Mouse (Mus musculus) CD4-positive helper T cell, adult 2 months (primary cell): ENCODE results near the gene Arid5b.

Experiments
- DNase-seq: peaks from one replicate; pipeline ENCODE4 v3.0.0-alpha.2; 2012; ENCODE audit warnings: low read depth, missing footprints, low spot score

The Arid5b gene

GRCm38 (mm10) chr10:68236956-68237455, 41.5 kb downstream of the Arid5b start:
- DNase-seq: no peak

GRCm38 (mm10) chr10:68231385-68232182, 47.0 kb downstream of the Arid5b start:
- no peak for DNase-seq

- no peak for DNase-seq
These were observed 47.7 kb downstream of the Arid5b start for GRCm38 (mm10) chr10:68230653-68231384.

GRCm38 (mm10) chr10:68229640-68230565, 48.6 kb downstream of the Arid5b start:
- no peak for DNase-seq

GRCm38 (mm10) chr10:68222676-68223075, 55.9 kb downstream of the Arid5b start:
- peak; percentile 16 for DNase-seq

GRCm38 (mm10) chr10:68222012-68222411, 56.5 kb downstream of the Arid5b start:
- peak; percentile 42 for DNase-seq

- DNase-seq: no peak
These were observed 59.2 kb downstream of the Arid5b start for GRCm38 (mm10) chr10:68219327-68219726.

GRCm38 (mm10) chr10:68218678-68219077, 59.9 kb downstream of the Arid5b start:
- DNase-seq: no peak

- no peak for DNase-seq
These were observed 63.6 kb downstream of the Arid5b start for GRCm38 (mm10) chr10:68214809-68215468.

- no peak for DNase-seq
These were observed 66.3 kb downstream of the Arid5b start for GRCm38 (mm10) chr10:68212061-68212915.

- no peak for DNase-seq
These were observed 67.0 kb downstream of the Arid5b start for GRCm38 (mm10) chr10:68211514-68211913.

- DNase-seq: no peak
These were observed 68.4 kb downstream of the Arid5b start for GRCm38 (mm10) chr10:68210025-68210642.

GRCm38 (mm10) chr10:68208670-68209065, 69.9 kb downstream of the Arid5b start:
- no peak for DNase-seq

GRCm38 (mm10) chr10:68207803-68208669, 70.5 kb downstream of the Arid5b start:
- DNase-seq: no peak

GRCm38 (mm10) chr10:68204391-68204790, 74.1 kb downstream of the Arid5b start:
- no peak for DNase-seq

- DNase-seq: no peak
These were observed 74.7 kb downstream of the Arid5b start for GRCm38 (mm10) chr10:68203860-68204259.

GRCm38 (mm10) chr10:68203322-68203721, 75.2 kb downstream of the Arid5b start:
- no peak for DNase-seq

GRCm38 (mm10) chr10:68199440-68199839, 79.1 kb downstream of the Arid5b start:
- no peak for DNase-seq

GRCm38 (mm10) chr10:68196324-68196723, 82.2 kb downstream of the Arid5b start:
- DNase-seq: no peak
